Mouse (Mus musculus): Measurements from ENCODE around the gene Polr2l. TPM values are rescaled to one million over a fixed set of nuclear protein-coding genes. Genes with fewer than 3 reads are reported as not detected.
A peak's percentile ranks its signal among the peaks of the same experiment; 100 is the strongest.

Gene Polr2l
- total RNA-seq, 2 experiments from 2014 or later, result 38.4 to 42.3 TPM

- no peak for TF ChIP-seq CTCF (IDR thresholded peaks at IDR 0.05)
- Histone ChIP-seq H3K27ac (no peak overlapping the region), H3K4me3 (no peak overlapping the region)
- DNase-seq (ENCODE audit: extremely low spot score in 1 of 2, low spot score in 2 of 2), result no peak
- intact Hi-C loops (cut with DNase I), result no loop called here
Measured at GRCm38 (mm10) chr7:141472763-141473162, 2.2 kb downstream of the Polr2l start.

GRCm38 (mm10) chr7:141472226-141472625 is 2.7 kb downstream of the Polr2l start:
- no peak overlapping the region for H3K27ac ChIP-seq
- no peak for TF ChIP-seq CTCF (IDR thresholded peaks at IDR 0.05)
- intact Hi-C loops (cut with DNase I), result no loop called here
- no peak for DNase-seq (ENCODE audit: extremely low spot score in 1 of 2, low spot score in 2 of 2)
- H3K4me3 ChIP-seq, result no peak overlapping the region

GRCm38 (mm10) chr7:141471236-141471635 is 3.7 kb downstream of the Polr2l start:
- no peak for DNase-seq (ENCODE audit: extremely low spot score in 1 of 2, low spot score in 2 of 2)
- Histone ChIP-seq H3K27ac (no peak overlapping the region), H3K4me3 (no peak overlapping the region)
- no peak for TF ChIP-seq CTCF (IDR thresholded peaks at IDR 0.05)
- intact Hi-C loops (cut with DNase I), result no loop called here

GRCm38 (mm10) chr7:141470637-141470944 is 4.3 kb downstream of the Polr2l start:
- TF ChIP-seq CTCF (IDR thresholded peaks at IDR 0.05), result no peak
- Histone ChIP-seq H3K4me3 (no peak overlapping the region), H3K27ac (no peak overlapping the region)
- no peak for DNase-seq (ENCODE audit: extremely low spot score in 1 of 2, low spot score in 2 of 2)
- intact Hi-C loops (cut with DNase I), result no loop called here

- no peak overlapping the region for H3K4me3 ChIP-seq
- DNase-seq (ENCODE audit: extremely low spot score in 1 of 2, low spot score in 2 of 2), result peak in 1 of 2 experiments; percentile 7
- TF ChIP-seq CTCF (IDR thresholded peaks at IDR 0.05), result no peak
- no peak overlapping the region; the same call in 1 of the 2 replicates for H3K27ac ChIP-seq
- intact Hi-C loops (cut with DNase I), result no loop called here
Measured at GRCm38 (mm10) chr7:141469901-141470636, 4.9 kb downstream of the Polr2l start.

GRCm38 (mm10) chr7:141469352-141469751 is 5.6 kb downstream of the Polr2l start:
- Histone ChIP-seq H3K4me3 (peak overlapping the region; percentile 65), H3K27ac (peak overlapping the region; percentile 82; the same call in 1 of the 2 replicates)
- no peak for TF ChIP-seq CTCF (IDR thresholded peaks at IDR 0.05)
- no peak for DNase-seq (ENCODE audit: extremely low spot score in 1 of 2, low spot score in 2 of 2)
- intact Hi-C loops (cut with DNase I), result no loop called here

- intact Hi-C loops (cut with DNase I), result no loop called here
- TF ChIP-seq CTCF (IDR thresholded peaks at IDR 0.05), result peak; percentile 58
Measured at GRCm38 (mm10) chr7:141468522-141469211, 6.3 kb downstream of the Polr2l start.

GRCm38 (mm10) chr7:141468164-141468521 is 6.8 kb downstream of the Polr2l start:
- Histone ChIP-seq H3K4me3 (peak overlapping the region; percentile 65), H3K27ac (peak overlapping the region; percentile 82)
- no peak for TF ChIP-seq CTCF (IDR thresholded peaks at IDR 0.05)
- DNase-seq (ENCODE audit: extremely low spot score in 1 of 2, low spot score in 2 of 2), result no peak
- intact Hi-C loops (cut with DNase I), result no loop called here

More at GRCm38 (mm10) chr7:141468522-141469211, 6.3 kb downstream of the Polr2l start:
- Histone ChIP-seq H3K27ac (peak overlapping the region; percentile 82), H3K4me3 (peak overlapping the region; percentile 65)
- DNase-seq (ENCODE audit: extremely low spot score in 1 of 2, low spot score in 2 of 2), result peak; percentile 50 to 52

GRCm38 (mm10) chr7:141467230-141468030 is 7.5 kb downstream of the Polr2l start, which contains the start of gene Cd151:
Cd151 (plus strand) TSS chr7:141467392.
- intact Hi-C loops (cut with DNase I), result no loop called here
- H3K4me3 ChIP-seq, result peak within 1 kb of the TSS; percentile 65
- no peak for TF ChIP-seq CTCF (IDR thresholded peaks at IDR 0.05)
- H3K27ac ChIP-seq, result peak within 1 kb of the TSS; percentile 82
- peak; percentile 70 for DNase-seq (ENCODE audit: extremely low spot score in 1 of 2, low spot score in 2 of 2)

- H3K27ac ChIP-seq, result peak overlapping the region; percentile 82; the same call in 1 of the 2 replicates
- intact Hi-C loops (cut with DNase I), result no loop called here
- H3K4me3 ChIP-seq, result peak overlapping the region; percentile 65
- TF ChIP-seq CTCF (IDR thresholded peaks at IDR 0.05), result no peak
- DNase-seq (ENCODE audit: extremely low spot score in 1 of 2, low spot score in 2 of 2), result no peak
Measured at GRCm38 (mm10) chr7:141466607-141467148, 8.3 kb downstream of the Polr2l start.

- no peak overlapping the region for H3K4me3 ChIP-seq
- TF ChIP-seq CTCF (IDR thresholded peaks at IDR 0.05), result no peak
- intact Hi-C loops (cut with DNase I), result no loop called here
- DNase-seq (ENCODE audit: extremely low spot score in 1 of 2, low spot score in 2 of 2), result no peak
- no peak overlapping the region for H3K27ac ChIP-seq
Measured at GRCm38 (mm10) chr7:141466045-141466394, 8.9 kb downstream of the Polr2l start.

Data from left cerebral cortex, adult 2 months (tissue).